Mouse (Mus musculus) retina, postnatal 7 days (tissue): ENCODE data around the gene Plpp3.

ENCODE experiments used
- DNase-seq: peaks from one replicate; pipeline ENCODE4 v3.0.0-alpha.2; 2012; ENCODE audit warnings: low read depth, low spot score

Gene Plpp3

DNA sequence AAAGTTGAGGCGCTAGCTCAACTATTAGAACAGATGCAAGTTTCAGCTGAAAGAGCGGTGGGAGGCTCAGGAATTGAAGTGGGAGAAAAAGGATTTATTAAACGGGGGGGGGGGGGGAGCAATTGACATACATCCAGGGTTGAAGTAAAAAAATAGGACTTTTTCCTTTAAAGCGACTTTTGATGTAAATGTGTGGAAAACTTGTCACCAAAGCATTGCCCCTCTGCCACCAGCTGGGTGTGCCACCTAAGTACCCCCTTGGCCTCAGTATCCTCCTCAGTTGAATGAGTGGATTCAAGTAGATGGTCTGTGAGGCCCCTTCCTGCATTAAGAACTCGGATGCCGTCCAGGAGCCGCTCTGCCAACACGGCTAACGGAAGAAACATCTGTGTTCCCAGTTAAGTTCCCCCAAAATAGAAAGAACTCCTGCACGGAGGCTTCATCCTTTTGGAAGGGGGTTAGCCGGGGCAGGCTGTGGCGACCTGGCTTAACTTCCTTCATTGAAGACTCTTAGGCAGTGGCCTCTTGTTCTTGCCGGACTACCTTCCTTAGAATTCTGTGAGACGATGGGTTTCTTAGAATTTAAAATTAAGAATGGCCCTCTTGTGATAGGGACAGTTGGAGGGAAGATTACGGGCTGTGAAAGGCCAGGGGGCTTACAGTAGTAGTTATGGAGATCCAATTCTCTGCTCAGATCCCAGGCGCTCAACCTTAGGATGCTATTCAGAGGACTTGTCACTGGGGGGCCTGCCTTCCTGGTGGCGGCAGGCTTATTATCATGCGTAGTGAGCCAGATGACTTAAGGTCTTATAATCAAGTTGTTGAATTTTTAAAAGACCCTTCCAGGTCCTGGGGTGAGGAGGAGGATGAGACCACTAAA is 1.7 kb downstream of the Plpp3 start:
- DNase-seq = no peak

GRCm38 (mm10) chr4:105159531-105159870 is 2.4 kb downstream of the Plpp3 start:
- DNase-seq = no peak

GRCm38 (mm10) chr4:105160470-105160869 is 3.3 kb downstream of the Plpp3 start:
- no peak for DNase-seq

DNA sequence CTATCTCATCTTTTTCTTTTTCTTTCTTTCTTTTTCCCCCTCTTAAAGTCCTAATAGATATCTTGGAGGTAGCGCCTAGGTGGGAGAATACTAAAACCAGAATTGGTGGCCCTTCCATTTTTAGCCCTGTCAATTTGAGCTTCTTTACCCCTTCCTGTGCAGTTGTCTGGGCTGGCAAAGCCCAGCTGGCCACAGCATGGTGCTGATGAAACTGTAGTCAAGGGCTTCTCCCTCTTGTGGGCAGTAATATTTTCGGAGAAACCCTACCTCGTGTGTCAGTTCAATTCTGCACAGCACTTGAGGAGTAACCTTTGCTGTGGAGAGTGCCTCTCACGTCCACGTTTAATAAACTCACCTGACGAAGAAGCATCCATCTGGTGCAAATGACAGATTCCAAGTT is 4.9 kb downstream of the Plpp3 start:
- no peak for DNase-seq

DNA sequence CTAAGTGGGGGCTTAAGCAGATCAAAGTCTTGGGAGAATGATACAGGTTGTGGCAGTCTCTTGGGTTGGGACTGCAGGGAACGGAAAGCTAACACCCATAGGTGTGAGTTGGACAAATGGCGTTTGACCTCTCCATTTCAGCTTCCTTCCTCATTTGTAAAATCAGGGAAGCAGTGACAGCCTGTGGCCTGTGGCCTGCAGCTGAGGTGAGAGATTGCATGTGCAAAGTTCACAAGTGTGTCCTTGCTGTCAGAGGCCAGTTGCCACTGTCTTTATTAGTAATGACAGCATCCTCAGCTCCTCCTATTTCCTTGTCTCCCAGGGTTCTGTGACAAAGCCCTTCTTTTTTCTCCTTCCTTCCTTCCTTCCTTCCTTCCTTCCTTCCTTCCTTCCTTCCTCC is 5.5 kb downstream of the Plpp3 start:
- no peak for DNase-seq

GRCm38 (mm10) chr4:105163981-105164411 is 6.8 kb downstream of the Plpp3 start:
- no peak for DNase-seq

DNA sequence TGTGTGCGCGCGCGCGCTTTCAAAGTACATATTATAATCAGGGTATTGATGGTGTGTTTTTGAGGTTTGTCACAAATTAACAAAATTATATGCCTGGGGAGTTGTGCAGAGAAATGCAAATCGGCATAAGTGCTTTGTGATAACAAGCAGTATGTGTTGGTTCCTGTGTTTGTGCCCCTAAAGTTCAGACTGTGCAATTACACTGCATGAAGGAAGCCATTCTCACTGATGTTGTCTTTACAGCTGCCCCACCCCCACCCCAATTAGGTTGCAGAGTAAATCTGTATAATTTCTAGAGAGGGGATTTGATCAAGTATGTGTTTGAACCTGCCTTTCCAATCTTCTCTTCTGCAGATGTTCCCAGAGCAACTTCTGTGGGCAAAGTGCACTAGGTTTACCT is 7.8 kb downstream of the Plpp3 start:
- DNase-seq = no peak

GRCm38 (mm10) chr4:105169093-105169571 is 12.0 kb downstream of the Plpp3 start:
- DNase-seq = no peak

GRCm38 (mm10) chr4:105169826-105170810 is 13.0 kb downstream of the Plpp3 start:
- no peak for DNase-seq

DNA sequence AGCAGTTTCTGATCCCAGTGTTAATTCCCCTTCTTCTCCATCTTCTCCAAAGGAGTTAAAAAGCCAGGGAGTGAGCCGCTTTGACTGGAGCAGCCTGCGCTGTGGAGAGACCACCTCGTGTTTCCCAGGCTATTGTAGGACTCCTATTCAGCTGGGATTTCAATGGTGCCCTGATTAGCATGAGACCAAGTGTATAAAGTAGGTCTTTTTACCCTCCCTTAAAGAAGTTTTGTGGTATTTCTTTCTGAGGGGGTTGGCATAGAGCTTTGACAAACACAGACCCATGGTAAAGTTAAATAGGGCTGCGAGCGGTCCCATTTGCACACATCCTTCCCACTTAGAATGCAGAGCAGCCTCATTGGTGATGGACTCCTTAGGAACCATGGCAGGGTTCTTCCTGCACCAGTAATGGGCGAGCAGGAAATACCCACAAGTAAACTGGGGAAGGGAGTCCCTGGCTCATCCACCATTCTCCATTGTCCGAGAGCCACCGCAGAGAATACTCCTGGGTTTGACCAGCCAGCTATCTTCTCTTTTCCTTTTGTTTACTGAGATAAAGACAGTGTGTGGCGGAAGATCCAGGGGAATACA is 13.8 kb downstream of the Plpp3 start:
- no peak for DNase-seq

DNA sequence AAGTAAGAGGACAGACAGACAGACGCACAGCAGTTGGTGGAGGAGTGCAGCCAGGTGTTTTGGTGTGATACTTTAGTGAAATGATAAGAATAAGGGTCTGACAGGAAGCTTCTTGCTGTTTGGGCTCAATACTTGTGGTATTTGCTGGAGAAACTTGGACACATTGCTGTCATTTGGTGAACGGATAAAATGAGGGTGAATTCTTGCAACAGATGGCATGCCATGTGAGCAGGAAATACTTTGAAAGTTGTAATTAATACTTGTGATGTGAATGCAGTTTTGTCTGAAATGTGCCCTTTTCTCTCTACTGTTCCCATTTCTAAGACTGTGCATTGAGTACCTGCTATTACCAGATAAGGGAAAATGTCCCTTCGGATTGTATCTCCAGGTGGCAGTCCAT is 14.3 kb downstream of the Plpp3 start:
- DNase-seq = no peak

DNA sequence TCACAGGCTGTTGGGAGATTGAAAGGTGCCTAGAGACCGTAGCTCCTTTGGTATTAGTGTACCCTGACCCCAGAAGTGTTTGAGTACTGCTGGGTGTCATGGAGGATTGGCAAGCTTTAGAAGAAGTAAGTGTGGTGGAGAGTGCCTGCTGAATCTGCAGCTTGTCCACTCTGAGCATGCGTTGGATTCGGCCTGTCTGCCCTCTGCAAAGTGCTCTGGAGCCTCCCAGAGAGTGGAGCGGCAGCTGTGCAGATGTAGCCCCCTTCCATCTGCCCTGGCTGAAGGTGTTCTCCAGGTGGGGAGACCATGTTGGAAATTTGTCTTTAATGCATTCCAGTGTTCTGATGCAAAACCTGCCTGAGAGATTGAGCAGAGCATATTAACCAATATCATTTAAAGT is 17.6 kb downstream of the Plpp3 start:
- DNase-seq = no peak

- no peak for DNase-seq
These were observed 18.3 kb downstream of the Plpp3 start for GRCm38 (mm10) chr4:105175255-105176035.

- DNase-seq = peak; percentile 34
These were observed 24.0 kb downstream of the Plpp3 start for GRCm38 (mm10) chr4:105181014-105181658.

GRCm38 (mm10) chr4:105181659-105182167 is 24.6 kb downstream of the Plpp3 start:
- DNase-seq = no peak

GRCm38 (mm10) chr4:105182249-105182648 is 25.1 kb downstream of the Plpp3 start:
- no peak for DNase-seq

DNA sequence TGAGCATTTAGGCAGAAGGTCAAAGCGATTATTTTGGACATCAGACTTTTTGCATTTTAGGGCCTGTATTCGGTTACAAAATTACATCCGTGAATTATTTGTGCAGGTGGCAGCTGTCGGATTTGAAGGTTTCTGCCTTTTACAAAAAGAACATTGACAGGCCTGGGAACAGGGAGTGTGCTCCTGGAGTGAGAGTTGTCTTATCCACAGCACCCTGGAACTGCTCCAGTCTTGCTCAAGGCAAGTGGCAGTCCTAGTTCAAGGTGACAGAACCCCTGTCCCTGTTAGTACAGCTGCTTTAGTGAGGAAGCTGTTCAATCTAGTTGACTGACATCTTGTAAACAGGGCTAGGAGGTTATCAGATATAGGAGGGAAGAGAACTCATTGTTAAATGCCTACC is 27.3 kb downstream of the Plpp3 start:
- no peak for DNase-seq

- DNase-seq = no peak
These were observed 27.8 kb downstream of the Plpp3 start for GRCm38 (mm10) chr4:105184924-105185323.

GRCm38 (mm10) chr4:105186654-105187053 is 29.5 kb downstream of the Plpp3 start:
- DNase-seq = no peak

DNA sequence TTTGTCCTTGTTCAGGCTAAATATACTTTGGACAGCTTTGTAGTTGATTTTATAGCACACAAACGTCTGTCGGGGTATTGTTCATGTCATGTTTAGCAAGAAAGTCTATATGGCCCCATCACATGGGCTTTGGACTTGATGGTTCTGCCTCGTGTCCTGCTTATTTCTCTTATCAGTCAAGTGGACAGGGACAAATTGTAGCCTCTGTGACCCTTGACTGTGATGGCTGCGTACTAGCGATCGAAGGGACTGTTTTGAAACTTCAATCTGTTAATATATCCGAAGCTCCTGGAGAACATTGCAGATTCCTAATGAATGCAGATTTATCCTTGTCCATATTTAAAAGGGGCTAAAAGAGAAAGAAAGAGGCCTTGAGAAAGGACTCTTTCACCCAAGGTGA is 30.7 kb downstream of the Plpp3 start:
- DNase-seq = no peak
